Mouse (Mus musculus): ENCODE measurements around the gene Hoxb13. TPM values are rescaled to one million over a fixed set of nuclear protein-coding genes. Genes with fewer than 3 reads are reported as not detected.

The Hoxb13 gene
- polyA plus RNA-seq, 1 experiment from 2014 or later: not detected

DNA sequence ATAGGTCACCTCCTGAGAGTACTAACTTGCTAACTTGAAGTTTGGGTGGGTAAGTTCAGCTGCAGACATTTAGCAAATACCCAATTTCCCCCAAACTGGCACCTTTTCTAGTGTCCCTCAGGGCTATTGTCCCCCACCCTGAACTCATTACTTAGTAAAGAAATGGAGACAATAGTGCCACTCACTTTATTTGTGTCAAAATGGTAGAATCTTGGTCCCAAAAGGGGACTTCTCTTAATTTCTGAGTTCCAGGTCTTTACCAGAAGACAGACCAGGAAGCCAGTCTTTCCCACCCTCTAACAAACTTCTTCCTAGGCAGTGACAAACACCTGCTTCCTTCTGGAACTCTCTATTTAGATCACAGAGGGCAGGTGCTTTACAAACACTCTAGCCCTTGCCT is 7.6 kb downstream of the Hoxb13 start:
- no peaks in the 10 kb centered on the region for H3K9me3 ChIP-seq (ENCODE audit: control insufficient read depth, low read length)

GRCm38 (mm10) chr11:96202401-96203081 is 8.4 kb downstream of the Hoxb13 start:
- no peak for ATAC-seq (ENCODE audit: insufficient number of reproducible peaks, insufficient read depth, low FRiP score, low read depth)
- no peaks in the 10 kb centered on the region for H3K36me3 ChIP-seq (ENCODE audit: control insufficient read depth, insufficient read depth, low read length)

More for the DNA sequence above, 7.6 kb downstream of the Hoxb13 start:
- ATAC-seq (ENCODE audit: insufficient number of reproducible peaks, insufficient read depth, low FRiP score, low read depth): no peak
- no peaks in the 10 kb centered on the region for H3K36me3 ChIP-seq (ENCODE audit: control insufficient read depth, insufficient read depth, low read length)
- no peak overlapping the region for H3K4me3 ChIP-seq (ENCODE audit: control insufficient read depth in 1 of 2, insufficient read depth in 1 of 2, low read depth in 1 of 2, low read length in 2 of 2)
- no peaks in the 10 kb centered on the region; a peak in 1 of 4 replicates for H3K4me1 ChIP-seq (ENCODE audit: control insufficient read depth in 2 of 2, insufficient read depth in 2 of 2, low read length in 2 of 2)
- H3K27me3 ChIP-seq (ENCODE audit: control insufficient read depth, insufficient read depth, low read length): peaks cover 99% of the 10 kb centered on the region
- no peak overlapping the region for H3K4me2 ChIP-seq (ENCODE audit: low read length)
- H3K27ac ChIP-seq (replicated peaks in 1 of 2; ENCODE audit: control insufficient read depth in 1 of 2, insufficient read depth in 1 of 2, low read depth in 2 of 2, low read length in 2 of 2): no peak overlapping the region
- no peak overlapping the region for H3K9ac ChIP-seq (ENCODE audit: low read length)

DNA sequence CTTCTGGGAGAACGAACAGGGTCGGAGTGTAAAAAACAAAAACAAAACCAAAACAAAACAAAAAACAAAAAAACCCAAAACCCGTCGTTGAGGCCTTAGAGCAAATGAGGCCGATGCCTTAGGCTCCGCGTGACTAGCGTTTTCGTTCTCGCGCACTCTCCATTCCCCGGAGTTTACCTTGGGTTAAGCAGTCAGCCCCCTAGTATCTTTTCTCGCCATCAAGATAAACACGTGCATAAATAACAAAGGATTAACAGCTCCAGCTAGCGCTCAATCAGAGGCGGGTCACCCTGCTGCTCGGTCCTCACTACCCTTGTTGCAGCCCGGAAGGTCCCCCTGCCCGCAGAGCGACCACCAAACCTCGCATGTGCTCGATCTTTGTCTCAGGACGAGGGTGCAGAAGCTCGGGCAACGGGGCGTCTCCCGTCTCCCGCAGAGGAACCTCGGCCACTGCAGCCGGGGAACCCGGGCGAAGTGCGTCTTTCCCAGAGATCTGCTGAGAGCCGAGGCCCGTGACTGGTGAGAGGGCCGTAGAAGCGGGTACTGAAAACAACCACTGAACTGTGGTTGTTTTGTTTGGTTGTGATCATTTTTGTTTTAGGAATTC is 9.2 kb downstream of the Hoxb13 start:
- no peaks in the 10 kb centered on the region for H3K9me3 ChIP-seq (ENCODE audit: control insufficient read depth, low read length)
- H3K27ac ChIP-seq (replicated peaks in 1 of 2; ENCODE audit: control insufficient read depth in 1 of 2, insufficient read depth in 1 of 2, low read depth in 2 of 2, low read length in 2 of 2): no peak overlapping the region
- H3K9ac ChIP-seq (ENCODE audit: low read length): no peak overlapping the region
- H3K4me3 ChIP-seq (ENCODE audit: control insufficient read depth in 1 of 2, insufficient read depth in 1 of 2, low read depth in 1 of 2, low read length in 2 of 2): no peak overlapping the region
- WGBS: 1% methylated on average over 37 of the region's 37 CpGs
- H3K4me1 ChIP-seq (ENCODE audit: control insufficient read depth in 2 of 2, insufficient read depth in 2 of 2, low read length in 2 of 2): no peaks in the 10 kb centered on the region; a peak in 1 of 4 replicates
- H3K4me2 ChIP-seq (ENCODE audit: low read length): no peak overlapping the region
- H3K27me3 ChIP-seq (ENCODE audit: control insufficient read depth, insufficient read depth, low read length): peaks cover 99% of the 10 kb centered on the region
- no peak for ATAC-seq (ENCODE audit: insufficient number of reproducible peaks, insufficient read depth, low FRiP score, low read depth)
- no peaks in the 10 kb centered on the region for H3K36me3 ChIP-seq (ENCODE audit: control insufficient read depth, insufficient read depth, low read length)

More at GRCm38 (mm10) chr11:96202401-96203081, 8.4 kb downstream of the Hoxb13 start:
- H3K27ac ChIP-seq (replicated peaks in 1 of 2; ENCODE audit: control insufficient read depth in 1 of 2, insufficient read depth in 1 of 2, low read depth in 2 of 2, low read length in 2 of 2): no peak overlapping the region
- H3K4me3 ChIP-seq (ENCODE audit: control insufficient read depth in 1 of 2, insufficient read depth in 1 of 2, low read depth in 1 of 2, low read length in 2 of 2): no peak overlapping the region
- H3K9ac ChIP-seq (ENCODE audit: low read length): no peak overlapping the region
- 0% methylated on average over 14 of the region's 14 CpGs for WGBS
- H3K4me2 ChIP-seq (ENCODE audit: low read length): no peak overlapping the region
- H3K9me3 ChIP-seq (ENCODE audit: control insufficient read depth, low read length): no peaks in the 10 kb centered on the region
- H3K27me3 ChIP-seq (ENCODE audit: control insufficient read depth, insufficient read depth, low read length): peaks cover 99% of the 10 kb centered on the region
- H3K4me1 ChIP-seq (ENCODE audit: control insufficient read depth in 2 of 2, insufficient read depth in 2 of 2, low read length in 2 of 2): no peaks in the 10 kb centered on the region; a peak in 1 of 4 replicates

DNA sequence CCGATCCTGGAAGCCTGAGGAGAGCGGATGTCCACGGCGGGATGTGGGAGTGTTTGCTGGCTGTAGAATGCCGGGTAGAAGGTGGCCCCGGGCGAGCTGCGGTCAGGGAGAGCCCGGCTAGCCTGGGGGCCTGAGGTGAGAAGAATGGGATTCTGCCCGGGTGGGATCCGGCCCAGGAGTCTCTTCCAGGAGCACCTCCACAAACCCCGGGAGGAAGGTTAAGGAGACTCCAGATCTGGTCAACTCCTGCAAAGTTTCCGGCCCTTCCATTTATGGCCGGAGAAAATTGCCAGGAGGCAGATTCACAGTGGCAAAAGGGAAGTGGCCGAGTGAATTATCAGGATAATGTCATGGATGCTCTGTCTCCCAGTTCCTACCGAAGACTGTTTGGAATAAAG is 9.7 kb downstream of the Hoxb13 start:
- H3K9me3 ChIP-seq (ENCODE audit: control insufficient read depth, low read length): no peaks in the 10 kb centered on the region
- H3K36me3 ChIP-seq (ENCODE audit: control insufficient read depth, insufficient read depth, low read length): no peaks in the 10 kb centered on the region
- H3K27me3 ChIP-seq (ENCODE audit: control insufficient read depth, insufficient read depth, low read length): peaks cover 99% of the 10 kb centered on the region
- no peaks in the 10 kb centered on the region; a peak in 1 of 4 replicates for H3K4me1 ChIP-seq (ENCODE audit: control insufficient read depth in 2 of 2, insufficient read depth in 2 of 2, low read length in 2 of 2)
- H3K4me3 ChIP-seq (ENCODE audit: control insufficient read depth in 1 of 2, insufficient read depth in 1 of 2, low read depth in 1 of 2, low read length in 2 of 2): no peak overlapping the region
- no peak for ATAC-seq (ENCODE audit: insufficient number of reproducible peaks, insufficient read depth, low FRiP score, low read depth)
- no peak overlapping the region for H3K9ac ChIP-seq (ENCODE audit: low read length)
- H3K27ac ChIP-seq (replicated peaks in 1 of 2; ENCODE audit: control insufficient read depth in 1 of 2, insufficient read depth in 1 of 2, low read depth in 2 of 2, low read length in 2 of 2): no peak overlapping the region
- WGBS: under 1% methylated on average over 16 of the region's 16 CpGs
- no peak overlapping the region for H3K4me2 ChIP-seq (ENCODE audit: low read length)

GRCm38 (mm10) chr11:96204351-96204750 is 10.2 kb downstream of the Hoxb13 start:
- WGBS: 7% methylated on average over 11 of the region's 11 CpGs
- Histone ChIP-seq H3K27ac (replicated peaks in 1 of 2; ENCODE audit: control insufficient read depth in 1 of 2, insufficient read depth in 1 of 2, low read depth in 2 of 2, low read length in 2 of 2) (no peak overlapping the region), H3K4me3 (ENCODE audit: control insufficient read depth in 1 of 2, insufficient read depth in 1 of 2, low read depth in 1 of 2, low read length in 2 of 2) (no peak overlapping the region), H3K4me2 (ENCODE audit: low read length) (no peak overlapping the region), H3K4me1 (ENCODE audit: control insufficient read depth in 2 of 2, insufficient read depth in 2 of 2, low read length in 2 of 2) (no peaks in the 10 kb centered on the region; a peak in 1 of 4 replicates), H3K9me3 (ENCODE audit: control insufficient read depth, low read length) (no peaks in the 10 kb centered on the region), H3K36me3 (ENCODE audit: control insufficient read depth, insufficient read depth, low read length) (no peaks in the 10 kb centered on the region), H3K27me3 (ENCODE audit: control insufficient read depth, insufficient read depth, low read length) (peaks cover 99% of the 10 kb centered on the region), H3K9ac (ENCODE audit: low read length) (no peak overlapping the region)
- no peak for ATAC-seq (ENCODE audit: insufficient number of reproducible peaks, insufficient read depth, low FRiP score, low read depth)

GRCm38 (mm10) chr11:96205426-96206131 is 11.5 kb downstream of the Hoxb13 start:
- 4% methylated on average over 15 of the region's 15 CpGs for WGBS
- Histone ChIP-seq H3K36me3 (ENCODE audit: control insufficient read depth, insufficient read depth, low read length) (no peaks in the 10 kb centered on the region), H3K9me3 (ENCODE audit: control insufficient read depth, low read length) (no peaks in the 10 kb centered on the region), H3K4me3 (ENCODE audit: control insufficient read depth in 1 of 2, insufficient read depth in 1 of 2, low read depth in 1 of 2, low read length in 2 of 2) (no peak overlapping the region), H3K4me2 (ENCODE audit: low read length) (no peak overlapping the region), H3K4me1 (ENCODE audit: control insufficient read depth in 2 of 2, insufficient read depth in 2 of 2, low read length in 2 of 2) (no peaks in the 10 kb centered on the region; a peak in 1 of 4 replicates), H3K27ac (replicated peaks in 1 of 2; ENCODE audit: control insufficient read depth in 1 of 2, insufficient read depth in 1 of 2, low read depth in 2 of 2, low read length in 2 of 2) (no peak overlapping the region), H3K27me3 (ENCODE audit: control insufficient read depth, insufficient read depth, low read length) (peaks cover 98% of the 10 kb centered on the region), H3K9ac (ENCODE audit: low read length) (no peak overlapping the region)
- ATAC-seq (ENCODE audit: insufficient number of reproducible peaks, insufficient read depth, low FRiP score, low read depth): no peak

DNA sequence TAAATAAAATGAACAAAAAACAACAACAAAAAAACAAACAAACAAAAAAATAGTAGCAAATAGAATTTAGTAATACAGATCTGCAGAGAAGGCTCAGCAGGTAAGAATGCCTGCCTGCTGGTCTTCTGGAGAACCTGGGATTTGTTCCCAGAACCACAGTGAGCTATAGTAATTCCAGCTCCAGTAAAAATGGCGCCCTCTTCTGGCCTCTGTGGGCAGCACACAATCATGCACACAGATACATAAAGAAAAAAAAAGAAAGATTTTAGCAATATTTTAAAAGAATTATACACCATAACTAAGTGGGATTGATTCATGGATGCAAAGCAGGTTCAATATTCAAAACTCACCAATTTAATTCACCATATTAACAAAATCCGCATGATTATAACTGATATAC is 29.7 kb downstream of the Hoxb13 start:
- no peak overlapping the region for H3K9ac ChIP-seq (ENCODE audit: low read length)
- peaks cover 14% of the 10 kb centered on the region for H3K9me3 ChIP-seq (ENCODE audit: control insufficient read depth, low read length)
- no peak overlapping the region for H3K4me2 ChIP-seq (ENCODE audit: low read length)
- ATAC-seq (ENCODE audit: insufficient number of reproducible peaks, insufficient read depth, low FRiP score, low read depth): no peak
- H3K4me3 ChIP-seq (ENCODE audit: control insufficient read depth in 1 of 2, insufficient read depth in 1 of 2, low read depth in 1 of 2, low read length in 2 of 2): no peak overlapping the region
- 40% methylated on average over 2 of the region's 2 CpGs for WGBS
- H3K36me3 ChIP-seq (ENCODE audit: control insufficient read depth, insufficient read depth, low read length): no peaks in the 10 kb centered on the region
- H3K27me3 ChIP-seq (ENCODE audit: control insufficient read depth, insufficient read depth, low read length): peaks cover 15% of the 10 kb centered on the region
- no peak overlapping the region for H3K27ac ChIP-seq (replicated peaks in 1 of 2; ENCODE audit: control insufficient read depth in 1 of 2, insufficient read depth in 1 of 2, low read depth in 2 of 2, low read length in 2 of 2)
- H3K4me1 ChIP-seq (ENCODE audit: control insufficient read depth in 2 of 2, insufficient read depth in 2 of 2, low read length in 2 of 2): no peaks in the 10 kb centered on the region

Data from heart, embryonic 14.5 days (tissue).